Mouse (Mus musculus) adrenal gland, adult 2 months (tissue): ENCODE results near the gene Thap8. TPM values are rescaled to one million over a fixed set of nuclear protein-coding genes. Genes with fewer than 3 reads are reported as not detected.

Source experiments
- DNase-seq: peaks from one replicate; pipeline ENCODE4 v3.0.0; 2021
- polyA plus RNA-seq: library from polyadenylated mRNA; depleted of rRNA; stranded (reverse); fragments of >200 nt; gene quantifications from 2 replicates; pipeline ENCODE4 v1.2.3, GENCODE M21; 2012
- total RNA-seq, 2 experiments: library from RNA; stranded (reverse); gene quantifications; 2 replicates each; pipeline ENCODE4 v1.2.3; 2021

Thap8 gene
- total and polyA plus RNA-seq, 3 experiments: 0.62 TPM; not detected in 2

- DNase-seq: peak; percentile 54
Observed at GRCm38 (mm10) chr7:30315559-30316529, 36.0 kb downstream of the Thap8 start.

GRCm38 (mm10) chr7:30318142-30318541 lies 38.2 kb downstream of the Thap8 start:
- no peak for DNase-seq

- DNase-seq: no peak
Observed at GRCm38 (mm10) chr7:30320946-30321345, 41.1 kb downstream of the Thap8 start.

- peak; percentile 86 for DNase-seq
Observed at GRCm38 (mm10) chr7:30321539-30322284, 41.8 kb downstream of the Thap8 start, which contains the start of gene E130208F15Rik. Gene E130208F15Rik, plus strand, starts transcription at chr7:30321740.

GRCm38 (mm10) chr7:30322285-30322667 lies 42.4 kb downstream of the Thap8 start:
- peak; percentile 98 for DNase-seq

GRCm38 (mm10) chr7:30322865-30323264 lies 43.0 kb downstream of the Thap8 start:
- no peak for DNase-seq

GRCm38 (mm10) chr7:30323795-30324194 lies 43.9 kb downstream of the Thap8 start, which contains the start of gene Sdhaf1:
Gene Sdhaf1, minus strand, starts transcription at chr7:30323895.
- no peak for DNase-seq

- no peak for DNase-seq
Observed at GRCm38 (mm10) chr7:30324300-30324944, 44.5 kb downstream of the Thap8 start.

- peak; percentile 27 for DNase-seq
Observed at GRCm38 (mm10) chr7:30325364-30325763, 45.5 kb downstream of the Thap8 start.

- DNase-seq: no peak
Observed at GRCm38 (mm10) chr7:30326427-30326826, 46.5 kb downstream of the Thap8 start.

- no peak for DNase-seq
Observed at GRCm38 (mm10) chr7:30327140-30327539, 47.2 kb downstream of the Thap8 start.

- no peak for DNase-seq
Observed at GRCm38 (mm10) chr7:30328379-30328778, 48.5 kb downstream of the Thap8 start.

GRCm38 (mm10) chr7:30331887-30332286 lies 52.0 kb downstream of the Thap8 start:
- peak; percentile 76 for DNase-seq

- no peak for DNase-seq
Observed at GRCm38 (mm10) chr7:30332622-30333259, 52.8 kb downstream of the Thap8 start.

GRCm38 (mm10) chr7:30333436-30333835 lies 53.5 kb downstream of the Thap8 start:
- peak; percentile 88 for DNase-seq

GRCm38 (mm10) chr7:30334563-30334962 lies 54.7 kb downstream of the Thap8 start:
- no peak for DNase-seq

GRCm38 (mm10) chr7:30335688-30336087 lies 55.8 kb downstream of the Thap8 start:
- no peak for DNase-seq

- peak; percentile 73 for DNase-seq
Observed at GRCm38 (mm10) chr7:30336384-30336783, 56.5 kb downstream of the Thap8 start.

- DNase-seq: no peak
Observed at GRCm38 (mm10) chr7:30339432-30340109, 59.7 kb downstream of the Thap8 start.
